Mouse (Mus musculus) erythroblast, adult 5-6 weeks (primary cell): ENCODE data around the gene Gm42674. TPM values are rescaled to one million over a fixed set of nuclear protein-coding genes. Genes with fewer than 3 reads are reported as not detected.

Source experiments
- ATAC-seq: replicated peaks from 2 replicates; pipeline ENCODE4 v1.8.0; 2016; ENCODE audit warnings: moderate number of reproducible peaks, mild to moderate bottlenecking, moderate TSS enrichment, inconsistent platforms; ENCODE audit not compliant: poor library complexity, low FRiP score, severe bottlenecking
- total RNA-seq, 2 experiments: library from RNA; stranded (forward) in 1 of 2; stranded (reverse) in 1 of 2; fragments of 150-400 nt in 1 of 2; fragments of 200-764, 138-1000 nt in 1 of 2; gene quantifications; 2 replicates each; pipeline versions ENCODE4 v1.2.3 to v1.2.4; 2015 to 2017; ENCODE audit warnings: low replicate concordance in 2 of 2

Gene Gm42674
- total RNA-seq, 2 experiments from 2014 or later: not detected

GRCm38 (mm10) chr3:90615911-90616310, 14.2 kb downstream of the Gm42674 start:
- ATAC-seq: no peak

- no peak for ATAC-seq
Measured at GRCm38 (mm10) chr3:90617586-90617985, 15.9 kb downstream of the Gm42674 start.

- no peak for ATAC-seq
Measured at GRCm38 (mm10) chr3:90621552-90621951, 19.8 kb downstream of the Gm42674 start.

- no peak for ATAC-seq
Measured at GRCm38 (mm10) chr3:90623435-90624071, 21.8 kb downstream of the Gm42674 start.

- ATAC-seq: no peak
Measured at GRCm38 (mm10) chr3:90625496-90625895, 23.8 kb downstream of the Gm42674 start.

- no peak for ATAC-seq
Measured at GRCm38 (mm10) chr3:90626266-90627021, 24.7 kb downstream of the Gm42674 start.

- ATAC-seq: no peak
Measured at GRCm38 (mm10) chr3:90627366-90627765, 25.7 kb downstream of the Gm42674 start.

GRCm38 (mm10) chr3:90627807-90628206, 26.1 kb downstream of the Gm42674 start:
- no peak for ATAC-seq

GRCm38 (mm10) chr3:90629298-90629697, 27.6 kb downstream of the Gm42674 start:
- ATAC-seq: no peak

- ATAC-seq: no peak
Measured at GRCm38 (mm10) chr3:90631984-90632383, 30.3 kb downstream of the Gm42674 start.

GRCm38 (mm10) chr3:90638511-90639275, 37.0 kb downstream of the Gm42674 start:
- no peak for ATAC-seq

- peak; percentile 80 for ATAC-seq
Measured at GRCm38 (mm10) chr3:90639511-90640154, 37.9 kb downstream of the Gm42674 start.

- ATAC-seq: no peak
Measured at GRCm38 (mm10) chr3:90640981-90641380, 39.3 kb downstream of the Gm42674 start.

- no peak for ATAC-seq
Measured at GRCm38 (mm10) chr3:90644220-90644619, 42.5 kb downstream of the Gm42674 start.

GRCm38 (mm10) chr3:90647291-90647690, 45.6 kb downstream of the Gm42674 start:
- ATAC-seq: no peak

GRCm38 (mm10) chr3:90648981-90649380, 47.3 kb downstream of the Gm42674 start:
- no peak for ATAC-seq

- no peak for ATAC-seq
Measured at GRCm38 (mm10) chr3:90649832-90650231, 48.1 kb downstream of the Gm42674 start.

GRCm38 (mm10) chr3:90652878-90653508, 51.3 kb downstream of the Gm42674 start:
- no peak for ATAC-seq

- ATAC-seq: no peak
Measured at GRCm38 (mm10) chr3:90653717-90654116, 52.0 kb downstream of the Gm42674 start, which contains the start of gene S100a7a. TSS of gene S100a7a (plus strand) at chr3:90654017.
